Mouse (Mus musculus) hindbrain, embryonic 12.5 days (tissue): ENCODE results near the gene Fsd1l. TPM values are rescaled to one million over a fixed set of nuclear protein-coding genes. Genes with fewer than 3 reads are reported as not detected.

Source experiments
- polyA plus RNA-seq: library from polyadenylated mRNA; unstranded; fragments of >200 nt; fragmentation: Nextera tagmentation; extraction: Ambion mirVana; gene quantifications from 2 replicates; pipeline ENCODE4 v1.2.1, GENCODE M21; 2016

Fsd1l gene
- polyA plus RNA-seq, 1 experiment from 2014 or later = 29.9 TPM

Other genes with a start within 250 kb of the Fsd1l start
- 21.4 and 22.0 TPM in 2 replicates for gene Slc44a1, start 191.1 kb upstream of the Fsd1l start, polyA plus RNA-seq
- 18.5 and 20.9 TPM in 2 replicates for gene Fktn, start 82.5 kb downstream of the Fsd1l start, polyA plus RNA-seq
- 1.1 TPM in 2 replicates for gene Tal2, start 148.2 kb downstream of the Fsd1l start, polyA plus RNA-seq
- gene Tmem38b, start 194.6 kb downstream of the Fsd1l start, polyA plus RNA-seq = 6.9 and 8.0 TPM in 2 replicates